Mouse (Mus musculus): Measurements from ENCODE around the gene Cdh12.
"Not testable (repeated sequence)": the region's sequence is repeated elsewhere in the genome, so short reads cannot be mapped to it uniquely, and the experiment has no call there.

DNA sequence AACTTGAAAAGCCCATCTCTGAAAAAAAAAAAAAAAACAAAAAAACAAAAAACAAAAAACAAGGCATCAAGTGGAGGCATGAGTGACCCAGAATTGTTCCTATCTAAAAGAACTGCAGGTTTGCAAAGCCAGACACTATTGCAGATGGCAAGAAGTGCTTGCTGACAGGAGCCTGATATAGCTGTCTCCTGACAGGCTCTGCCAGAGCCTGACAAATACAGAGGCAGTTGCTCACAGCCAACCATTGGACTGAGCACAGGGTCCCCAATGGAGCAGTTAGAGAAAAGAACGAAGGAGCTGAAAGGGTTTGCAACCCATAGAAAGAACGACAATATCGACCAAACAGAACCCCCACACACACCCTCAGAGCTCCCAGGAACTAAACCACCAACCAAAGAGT, 156.7 kb downstream of the Cdh12 start:
- not testable (repeated sequence) for TF ChIP-seq POLR2A (IDR thresholded peaks at IDR 0.05; ENCODE audit: control insufficient read depth, low read depth, low read length); CTCF (IDR thresholded peaks at IDR 0.05; ENCODE audit: control insufficient read depth, insufficient read depth, insufficient replicate concordance, low read depth, low read length)
